Mouse (Mus musculus): ENCODE measurements around the gene Gramd1a.

DNA sequence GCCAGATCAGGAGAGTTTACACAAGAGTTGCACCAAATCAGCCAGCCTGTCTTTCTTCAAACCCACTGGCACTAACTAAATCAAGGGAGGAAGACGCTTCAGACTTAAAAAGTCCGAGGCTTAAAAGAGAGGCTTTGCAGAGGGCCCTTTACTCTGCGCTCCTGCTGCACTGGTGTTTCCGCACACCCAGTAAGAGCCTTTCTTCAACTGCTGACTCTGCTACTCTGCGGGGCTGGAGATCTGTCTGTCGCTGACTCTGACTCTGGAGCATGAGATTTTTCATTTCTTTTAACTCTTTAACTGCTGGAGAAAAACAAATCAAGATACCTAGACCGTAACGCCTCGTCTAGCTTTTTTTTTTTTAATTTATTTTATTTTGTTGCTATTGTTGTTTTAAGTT is 71.6 kb downstream of the Gramd1a start:
- TF ChIP-seq POLR2A (IDR thresholded peaks at IDR 0.05; ENCODE audit: low read depth, low read length) (no peak), CTCF (conservative IDR thresholded peaks at IDR 0.05; ENCODE audit: insufficient read depth, insufficient read length, low read depth, low read length) (no peak)
